Mouse (Mus musculus) cerebellum, adult 2 months (tissue): Measurements from ENCODE around the gene Ctf2.

Experiments
- CTCF ChIP-seq: fragments of 200-500 bp; IDR thresholded peaks from 2 replicates; pipeline ENCODE4 v1.5.1; 2011; ENCODE audit warnings: low read depth, mild to moderate bottlenecking, control low read depth, low read length, moderate library complexity, borderline replicate concordance; ENCODE audit not compliant: insufficient read depth
- POLR2A ChIP-seq: fragments of 200-500 bp; IDR thresholded peaks from 2 replicates; pipeline ENCODE4 v1.6.1; 2011; ENCODE audit warnings: low read length, control low read depth, borderline replicate concordance; ENCODE audit not compliant: insufficient read depth

GRCm38 (mm10) chr7:127768997-127769593 is 37.1 kb upstream of the Ctf2 start:
- TF ChIP-seq POLR2A (no peak), CTCF (no peak)
